Mouse (Mus musculus) ES-E14 (cell line): ENCODE results near the gene C530008M17Rik. TPM values are rescaled to one million over a fixed set of nuclear protein-coding genes. Genes with fewer than 3 reads are reported as not detected.

Experiments used
- DNase-seq: peaks from one replicate; pipeline ENCODE4 v3.0.0-alpha.2; 2013; ENCODE audit warnings: low read depth, low spot score
- H3K27ac ChIP-seq: 2 replicates; pipeline ENCODE4 v1.5.1; 2012; ENCODE audit warnings: low read depth, mild to moderate bottlenecking, low read length, moderate library complexity, mixed read lengths; ENCODE audit not compliant: poor library complexity, insufficient read depth, severe bottlenecking
- H3K36me3 ChIP-seq: 2 replicates; pipeline ENCODE4 v1.6.1; 2012; ENCODE audit warnings: mild to moderate bottlenecking, low read length, moderate library complexity, mixed read lengths; ENCODE audit not compliant: control insufficient read depth, poor library complexity, insufficient read depth, severe bottlenecking
- H3K4me1 ChIP-seq, 2 experiments: fragments of 150-350 bp in 1 of 2; sonication (generic) in 1 of 2; 2 replicates each; pipeline ENCODE4 v1.6.1; 2012; ENCODE audit warnings: low read length in 2 of 2, mild to moderate bottlenecking in 1 of 2, mixed read lengths in 1 of 2; ENCODE audit not compliant: control insufficient read depth in 2 of 2, insufficient read depth in 2 of 2, poor library complexity in 1 of 2
- H3K4me3 ChIP-seq, 2 experiments: fragments of 150-350 bp in 1 of 2; sonication (generic) in 1 of 2; 2 replicates each; pipeline ENCODE4 v1.5.1; 2012; ENCODE audit warnings: low read length in 2 of 2, low read depth in 1 of 2, mild to moderate bottlenecking in 1 of 2, mixed read lengths in 1 of 2; ENCODE audit not compliant: insufficient read depth in 1 of 2, poor library complexity in 1 of 2, severe bottlenecking in 1 of 2
- H3K9ac ChIP-seq: 2 replicates; pipeline ENCODE4 v1.6.1; 2012; ENCODE audit warnings: low read depth, mild to moderate bottlenecking, low read length, mixed read lengths; ENCODE audit not compliant: poor library complexity, insufficient read depth, severe bottlenecking
- H3K9me3 ChIP-seq: fragments of 150-350 bp; sonication (generic); 2 replicates; pipeline ENCODE4 v1.6.1; 2012; ENCODE audit warnings: low read depth, mild to moderate bottlenecking, low read length; ENCODE audit not compliant: control insufficient read depth, insufficient read depth
- CHD2 ChIP-seq: IDR thresholded peaks from 2 replicates; pipeline ENCODE4 v1.6.1; 2014; ENCODE audit warnings: mild to moderate bottlenecking, low read depth, low read length, inconsistent platforms
- HCFC1 ChIP-seq: IDR thresholded peaks from 2 replicates; pipeline ENCODE4 v1.6.1; 2012; ENCODE audit warnings: low read length, inconsistent platforms, borderline replicate concordance; ENCODE audit not compliant: insufficient read depth
- MAFK ChIP-seq: IDR thresholded peaks from 2 replicates; pipeline ENCODE4 v1.6.1; 2014; ENCODE audit warnings: mild to moderate bottlenecking, low read depth, low read length, inconsistent platforms; ENCODE audit not compliant: insufficient read depth
- ZC3H11A ChIP-seq: IDR thresholded peaks from 2 replicates; pipeline ENCODE4 v1.6.1; 2012; ENCODE audit warnings: low read depth, mild to moderate bottlenecking, inconsistent platforms, low read length, borderline replicate concordance
- ZNF384 ChIP-seq: IDR thresholded peaks from 2 replicates; pipeline ENCODE4 v1.6.1; 2012; ENCODE audit warnings: low read depth, low read length, inconsistent platforms
- in situ Hi-C, 2 experiments: fragments of 600-800 bp; cut with MboI; formaldehyde crosslinking; loops; one replicate each; pipeline ENCODE4 v1.15.1; 2025; ENCODE audit warnings: low sequenced_read_pairs in 2 of 2, inconsistent platforms in 1 of 2; ENCODE audit not compliant: unreplicated experiment in 2 of 2
- total RNA-seq: library from RNA; depleted of rRNA; stranded (reverse); fragments of 300-350 nt; gene quantifications from 2 replicates; pipeline ENCODE4 v1.2.3, GENCODE M21; 2012

C530008M17Rik gene
- total RNA-seq, 1 experiment: 1.1 TPM

GRCm38 (mm10) chr5:76681895-76682656, 25.8 kb downstream of the C530008M17Rik start:
- H3K4me3 ChIP-seq: no peak overlapping the region
- no peak overlapping the region for H3K9ac ChIP-seq
- H3K36me3 ChIP-seq: no peaks in the 10 kb centered on the region
- H3K4me1 ChIP-seq: no peaks in the 10 kb centered on the region
- H3K27ac ChIP-seq: no peak overlapping the region
- H3K9me3 ChIP-seq: no peaks in the 10 kb centered on the region
- DNase-seq: no peak
- TF ChIP-seq ZC3H11A: no peak
- TF ChIP-seq MAFK: no peak
- TF ChIP-seq CHD2: no peak
- in situ Hi-C loops: no loop called here

- H3K9ac ChIP-seq: no peak overlapping the region
- in situ Hi-C loops: no loop called here
- no peaks in the 10 kb centered on the region for H3K9me3 ChIP-seq
- no peak for DNase-seq
- no peaks in the 10 kb centered on the region for H3K4me1 ChIP-seq
- TF ChIP-seq HCFC1 (no peak), ZNF384 (no peak), CHD2 (no peak), ZC3H11A (no peak), MAFK (no peak)
- no peak overlapping the region for H3K4me3 ChIP-seq
- no peaks in the 10 kb centered on the region for H3K36me3 ChIP-seq
- no peak overlapping the region for H3K27ac ChIP-seq
Measured at GRCm38 (mm10) chr5:76683455-76683854, 27.1 kb downstream of the C530008M17Rik start.

- TF ChIP-seq ZC3H11A (no peak), HCFC1 (no peak), ZNF384 (no peak), CHD2 (no peak), MAFK (no peak)
Measured at GRCm38 (mm10) chr5:76684658-76685605, 28.6 kb downstream of the C530008M17Rik start.

GRCm38 (mm10) chr5:76687961-76688600, 31.8 kb downstream of the C530008M17Rik start:
- in situ Hi-C loops: no loop called here
- H3K27ac ChIP-seq: no peak overlapping the region
- no peaks in the 10 kb centered on the region for H3K9me3 ChIP-seq
- DNase-seq: no peak
- H3K4me3 ChIP-seq: no peak overlapping the region
- no peaks in the 10 kb centered on the region for H3K36me3 ChIP-seq
- no peaks in the 10 kb centered on the region for H3K4me1 ChIP-seq
- H3K9ac ChIP-seq: no peak overlapping the region
- TF ChIP-seq ZC3H11A (no peak), MAFK (no peak), CHD2 (no peak), HCFC1 (no peak), ZNF384 (no peak)

More at GRCm38 (mm10) chr5:76684658-76685605, 28.6 kb downstream of the C530008M17Rik start:
- no peak for DNase-seq
- Histone ChIP-seq H3K9me3 (no peaks in the 10 kb centered on the region), H3K9ac (no peak overlapping the region), H3K27ac (no peak overlapping the region), H3K36me3 (no peaks in the 10 kb centered on the region), H3K4me1 (no peaks in the 10 kb centered on the region), H3K4me3 (no peak overlapping the region)
- in situ Hi-C loops: no loop called here
